Mouse (Mus musculus) spleen, adult 18-20 months (tissue): ENCODE data around the gene Dnajc15.

Experiments used
- DNase-seq, 2 experiments: peaks; one replicate each; pipeline ENCODE4 v3.0.0; 2022; ENCODE audit warnings: mixed read lengths in 2 of 2

Dnajc15 gene

GRCm38 (mm10) chr14:77794285-77794949, 80.5 kb downstream of the Dnajc15 start:
- DNase-seq, result no peak

- DNase-seq, result no peak
Measured at GRCm38 (mm10) chr14:77792998-77793397, 81.9 kb downstream of the Dnajc15 start.

- peak in 1 of 2 experiments; percentile 18 for DNase-seq
Measured at GRCm38 (mm10) chr14:77783217-77783616, 91.7 kb downstream of the Dnajc15 start.

- DNase-seq, result no peak
Measured at GRCm38 (mm10) chr14:77777365-77777764, 97.6 kb downstream of the Dnajc15 start.

- no peak for DNase-seq
Measured at GRCm38 (mm10) chr14:77776005-77776531, 98.9 kb downstream of the Dnajc15 start.

GRCm38 (mm10) chr14:77773331-77773730, 101.6 kb downstream of the Dnajc15 start:
- DNase-seq, result no peak

GRCm38 (mm10) chr14:77771626-77772025, 103.3 kb downstream of the Dnajc15 start:
- no peak for DNase-seq
